Mouse (Mus musculus): ENCODE results near the gene Vat1.

- no peak for TF ChIP-seq GATA1 (IDR thresholded peaks at IDR 0.05; ENCODE audit: borderline replicate concordance, low read length)
- TF ChIP-seq FLI1 (IDR thresholded peaks at IDR 0.05; ENCODE audit: low read length) = no peak
Observed at GRCm38 (mm10) chr11:101506269-101506780, 40.3 kb upstream of the Vat1 start.
